Mouse (Mus musculus): ENCODE measurements around the gene A630076J17Rik. TPM values are rescaled to one million over a fixed set of nuclear protein-coding genes. Genes with fewer than 3 reads are reported as not detected.

A630076J17Rik gene
- polyA plus RNA-seq, 1 experiment from 2014 or later = not detected

DNA sequence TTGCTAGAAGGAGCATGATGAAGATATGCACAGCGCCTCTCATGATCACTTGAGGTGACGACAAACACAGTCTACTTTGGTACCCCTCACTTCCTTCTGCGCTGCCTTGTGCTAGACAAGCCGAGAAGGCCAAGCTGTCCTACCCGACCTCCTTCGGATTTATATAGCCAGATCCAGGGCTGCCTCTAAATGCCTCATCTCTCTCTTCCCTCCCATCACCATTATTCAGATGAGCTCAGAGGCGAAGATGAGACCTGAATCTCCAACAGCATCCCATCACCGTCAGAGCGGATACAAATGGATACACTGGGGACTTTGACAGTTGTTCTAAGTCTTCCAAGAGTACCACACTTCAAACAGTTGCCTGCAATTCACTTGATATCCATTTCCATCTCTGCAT, 9.2 kb downstream of the A630076J17Rik start, which contains the start of gene Prok1:
Gene Prok1, minus strand, starts transcription at position 101 of the 400 bp plus-strand sequence.
- H3K36me3 ChIP-seq (ENCODE audit: control insufficient read depth, insufficient read depth, low read length) = no peaks in the 10 kb centered on the region
- no peak within 1 kb of the TSS for H3K4me2 ChIP-seq (ENCODE audit: low read length)
- no peak for ATAC-seq
- no peaks in the 10 kb centered on the region; the same call in 1 of the 2 replicates for H3K27me3 ChIP-seq (replicated peaks; ENCODE audit: control insufficient read depth, insufficient read depth, low read length)
- whole genome bisulfite sequencing = 90% methylated on average over 9 of the region's 9 CpGs
- H3K9me3 ChIP-seq (ENCODE audit: control insufficient read depth, low read length) = no peaks in the 10 kb centered on the region
- H3K27ac ChIP-seq (ENCODE audit: low read depth, low read length) = no peak within 1 kb of the TSS
- no peak within 1 kb of the TSS for H3K9ac ChIP-seq (ENCODE audit: low read depth, low read length)
- peaks cover 5% of the 10 kb centered on the region for H3K4me1 ChIP-seq (ENCODE audit: control insufficient read depth, insufficient read depth, low read depth, low read length)
- H3K4me3 ChIP-seq (ENCODE audit: low read length) = no peak within 1 kb of the TSS

DNA sequence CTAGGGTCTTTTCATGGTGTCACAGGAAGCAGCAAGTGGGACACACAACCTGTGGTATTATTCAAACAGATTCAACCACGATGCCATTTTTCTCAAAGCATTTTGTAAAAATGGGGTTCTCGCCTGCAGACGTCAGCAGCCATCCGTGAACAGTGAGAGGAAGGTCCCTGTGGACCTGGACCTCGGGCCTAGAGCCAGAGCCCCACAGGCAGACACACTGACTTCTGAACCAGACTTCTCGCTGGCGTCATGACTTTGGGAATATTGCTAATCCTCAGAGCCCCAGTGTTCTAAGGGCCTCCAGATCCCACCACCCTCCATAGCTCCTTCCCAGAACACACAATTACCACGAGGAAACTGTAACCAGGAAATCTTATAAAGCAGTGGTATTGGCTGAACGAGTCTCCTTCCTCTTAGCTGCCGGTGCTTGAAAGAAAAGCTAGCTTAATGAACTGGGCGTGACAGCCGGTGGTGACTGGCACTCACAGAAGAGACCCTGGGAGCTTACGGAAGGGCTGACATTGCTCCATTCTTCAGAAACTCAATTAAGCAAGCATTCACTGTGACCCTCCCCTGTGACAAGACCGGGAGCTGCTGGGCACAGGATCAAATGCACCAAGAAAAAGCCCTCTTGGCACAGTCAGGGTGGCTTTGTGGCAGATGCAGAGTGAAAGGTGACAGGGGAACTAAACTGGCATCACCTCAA, 11.1 kb downstream of the A630076J17Rik start:
- Histone ChIP-seq H3K9ac (ENCODE audit: low read depth, low read length) (no peak overlapping the region), H3K27ac (ENCODE audit: low read depth, low read length) (no peak overlapping the region), H3K4me1 (ENCODE audit: control insufficient read depth, insufficient read depth, low read depth, low read length) (peaks cover 5% of the 10 kb centered on the region), H3K4me2 (ENCODE audit: low read length) (0 out of 2 replicates have a peak overlapping the region, but pooled peaks have one; percentile 20), H3K4me3 (ENCODE audit: low read length) (no peak overlapping the region), H3K27me3 (replicated peaks; ENCODE audit: control insufficient read depth, insufficient read depth, low read length) (no peaks in the 10 kb centered on the region; the same call in 1 of the 2 replicates), H3K9me3 (ENCODE audit: control insufficient read depth, low read length) (no peaks in the 10 kb centered on the region), H3K36me3 (ENCODE audit: control insufficient read depth, insufficient read depth, low read length) (no peaks in the 10 kb centered on the region)
- peak; percentile 78 for ATAC-seq
- WGBS = 20% methylated on average over 14 of the region's 14 CpGs

DNA sequence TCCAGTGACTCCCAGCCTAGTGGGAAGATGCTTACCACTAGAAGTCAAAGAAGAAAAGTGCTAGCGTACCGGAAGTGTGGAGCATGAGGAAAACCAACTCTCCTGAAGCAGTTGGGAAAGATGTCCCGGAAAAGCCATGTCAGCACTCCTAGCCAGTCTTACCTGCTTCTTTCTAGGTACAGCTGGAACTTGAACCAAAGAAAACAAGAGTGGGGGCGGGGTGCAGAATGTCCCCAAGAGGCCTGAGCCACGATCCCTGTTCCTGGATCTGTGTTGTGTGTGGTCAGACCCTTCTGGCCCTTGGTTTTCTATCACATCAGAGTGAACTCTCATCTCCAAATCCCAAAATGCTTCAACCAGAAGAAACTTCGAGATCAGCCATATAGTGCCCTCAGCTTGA, 16.5 kb downstream of the A630076J17Rik start:
- H3K4me1 ChIP-seq (ENCODE audit: control insufficient read depth, insufficient read depth, low read depth, low read length) = peaks cover 3% of the 10 kb centered on the region; the same call in 1 of the 2 replicates
- no peak for ATAC-seq
- H3K9ac ChIP-seq (ENCODE audit: low read depth, low read length) = no peak overlapping the region
- no peaks in the 10 kb centered on the region for H3K9me3 ChIP-seq (ENCODE audit: control insufficient read depth, low read length)
- WGBS = 80% methylated on average over 6 of the region's 6 CpGs
- H3K36me3 ChIP-seq (ENCODE audit: control insufficient read depth, insufficient read depth, low read length) = no peaks in the 10 kb centered on the region
- no peak overlapping the region for H3K4me3 ChIP-seq (ENCODE audit: low read length)
- H3K27me3 ChIP-seq (replicated peaks; ENCODE audit: control insufficient read depth, insufficient read depth, low read length) = no peaks in the 10 kb centered on the region; the same call in 1 of the 2 replicates
- no peak overlapping the region for H3K4me2 ChIP-seq (ENCODE audit: low read length)
- H3K27ac ChIP-seq (ENCODE audit: low read depth, low read length) = no peak overlapping the region

DNA sequence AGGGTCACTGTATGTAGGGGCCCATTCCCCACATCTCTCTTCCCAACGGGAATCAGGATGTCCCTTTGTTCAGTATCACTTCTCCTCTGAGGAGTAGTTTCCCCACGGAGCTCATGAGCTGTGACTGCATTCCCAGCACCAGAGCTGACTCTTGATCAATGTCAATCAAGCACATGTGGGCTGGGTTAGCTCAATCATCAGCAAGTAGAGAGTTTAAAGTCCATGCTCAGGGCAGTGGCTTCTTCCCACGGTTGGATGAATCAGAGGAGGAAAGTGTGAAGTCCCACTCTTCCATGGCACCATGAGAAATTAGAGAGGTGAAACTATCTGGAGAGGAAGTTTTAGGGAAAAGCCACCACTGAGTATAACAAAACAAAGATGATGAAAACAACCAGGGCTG, 18.6 kb downstream of the A630076J17Rik start:
- Histone ChIP-seq H3K9me3 (ENCODE audit: control insufficient read depth, low read length) (no peaks in the 10 kb centered on the region), H3K27me3 (replicated peaks; ENCODE audit: control insufficient read depth, insufficient read depth, low read length) (no peaks in the 10 kb centered on the region; the same call in 1 of the 2 replicates), H3K4me3 (ENCODE audit: low read length) (no peak overlapping the region), H3K36me3 (ENCODE audit: control insufficient read depth, insufficient read depth, low read length) (no peaks in the 10 kb centered on the region), H3K4me1 (ENCODE audit: control insufficient read depth, insufficient read depth, low read depth, low read length) (peaks cover 3% of the 10 kb centered on the region; the same call in 1 of the 2 replicates), H3K4me2 (ENCODE audit: low read length) (no peak overlapping the region), H3K27ac (ENCODE audit: low read depth, low read length) (no peak overlapping the region), H3K9ac (ENCODE audit: low read depth, low read length) (no peak overlapping the region)
- 65% methylated on average over 3 of the region's 3 CpGs for WGBS
- no peak for ATAC-seq

DNA sequence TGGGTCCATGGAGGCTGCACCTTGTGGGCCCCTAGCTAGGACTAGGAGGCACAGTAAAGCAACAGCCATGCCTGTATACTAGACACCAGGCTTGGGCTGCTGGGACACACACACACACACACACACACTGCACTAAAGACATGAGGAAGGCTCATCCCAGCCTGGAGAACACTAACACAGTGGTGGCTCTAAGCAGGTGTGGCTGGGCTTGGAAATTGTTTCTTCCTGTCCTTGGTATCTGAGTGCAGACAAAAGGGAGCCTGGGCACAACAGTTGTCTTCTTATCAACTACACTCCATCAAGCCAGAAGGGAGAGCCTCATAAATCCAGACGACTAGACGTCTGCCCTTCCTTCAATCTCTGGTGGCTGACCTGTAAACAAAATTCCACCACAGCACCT, 19.9 kb downstream of the A630076J17Rik start:
- H3K9me3 ChIP-seq (ENCODE audit: control insufficient read depth, low read length) = no peaks in the 10 kb centered on the region
- no peaks in the 10 kb centered on the region for H3K36me3 ChIP-seq (ENCODE audit: control insufficient read depth, insufficient read depth, low read length)
- H3K9ac ChIP-seq (ENCODE audit: low read depth, low read length) = no peak overlapping the region
- no peak overlapping the region for H3K4me2 ChIP-seq (ENCODE audit: low read length)
- H3K27me3 ChIP-seq (replicated peaks; ENCODE audit: control insufficient read depth, insufficient read depth, low read length) = no peaks in the 10 kb centered on the region
- H3K4me3 ChIP-seq (ENCODE audit: low read length) = no peak overlapping the region
- H3K27ac ChIP-seq (ENCODE audit: low read depth, low read length) = no peak overlapping the region
- peaks cover 3% of the 10 kb centered on the region; the same call in 1 of the 2 replicates for H3K4me1 ChIP-seq (ENCODE audit: control insufficient read depth, insufficient read depth, low read depth, low read length)
- 79% methylated on average over 2 of the region's 2 CpGs for WGBS
- no peak for ATAC-seq

DNA sequence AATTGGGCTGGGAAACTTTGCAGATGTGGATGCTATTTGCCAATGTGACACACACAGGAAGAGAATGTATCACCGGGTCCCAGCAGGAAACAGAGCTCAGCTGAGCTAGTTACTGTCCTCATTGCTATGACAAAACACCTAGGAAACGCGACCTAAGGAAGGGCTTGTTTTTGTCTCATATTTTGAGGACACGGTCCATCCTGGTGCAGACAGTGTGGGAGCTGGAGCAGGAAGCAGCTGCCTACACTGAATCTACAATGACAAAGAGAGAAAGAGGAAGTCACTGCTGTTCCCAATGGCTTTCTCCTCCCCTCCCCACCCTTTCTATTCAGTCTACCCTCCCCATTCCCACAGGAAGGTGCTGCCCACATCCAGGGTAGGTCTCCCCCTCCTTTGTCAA, 21.6 kb downstream of the A630076J17Rik start:
- H3K27me3 ChIP-seq (replicated peaks; ENCODE audit: control insufficient read depth, insufficient read depth, low read length) = no peaks in the 10 kb centered on the region
- H3K4me2 ChIP-seq (ENCODE audit: low read length) = no peak overlapping the region
- no peak overlapping the region for H3K27ac ChIP-seq (ENCODE audit: low read depth, low read length)
- ATAC-seq = no peak
- no peak overlapping the region for H3K9ac ChIP-seq (ENCODE audit: low read depth, low read length)
- WGBS = 77% methylated on average over 4 of the region's 4 CpGs
- H3K9me3 ChIP-seq (ENCODE audit: control insufficient read depth, low read length) = no peaks in the 10 kb centered on the region
- no peaks in the 10 kb centered on the region for H3K36me3 ChIP-seq (ENCODE audit: control insufficient read depth, insufficient read depth, low read length)
- peaks cover 3% of the 10 kb centered on the region; the same call in 1 of the 2 replicates for H3K4me1 ChIP-seq (ENCODE audit: control insufficient read depth, insufficient read depth, low read depth, low read length)
- no peak overlapping the region for H3K4me3 ChIP-seq (ENCODE audit: low read length)

DNA sequence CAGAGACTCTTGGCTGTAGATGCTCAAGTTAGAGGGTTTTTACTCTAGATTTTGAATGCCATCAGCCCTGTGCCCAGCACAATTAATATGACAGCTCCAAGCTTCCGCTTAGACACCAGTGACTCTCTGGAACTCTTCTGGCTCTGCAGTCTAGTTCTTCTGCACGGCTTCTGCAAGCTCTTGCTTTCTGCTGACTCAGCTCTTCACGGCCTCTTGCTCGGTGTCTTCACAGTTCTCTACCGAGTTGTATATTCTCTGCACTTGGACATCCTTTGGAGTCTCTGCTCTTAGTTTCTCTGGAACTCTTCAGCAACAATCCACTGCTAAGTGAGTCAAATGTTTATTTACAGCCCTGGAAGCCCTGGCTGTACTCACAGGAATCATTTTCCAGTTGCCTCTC, 23.5 kb downstream of the A630076J17Rik start:
- Histone ChIP-seq H3K27ac (ENCODE audit: low read depth, low read length) (no peak overlapping the region), H3K4me1 (ENCODE audit: control insufficient read depth, insufficient read depth, low read depth, low read length) (peaks cover 4% of the 10 kb centered on the region), H3K36me3 (ENCODE audit: control insufficient read depth, insufficient read depth, low read length) (no peaks in the 10 kb centered on the region), H3K4me3 (ENCODE audit: low read length) (no peak overlapping the region), H3K4me2 (ENCODE audit: low read length) (no peak overlapping the region), H3K9ac (ENCODE audit: low read depth, low read length) (no peak overlapping the region), H3K27me3 (replicated peaks; ENCODE audit: control insufficient read depth, insufficient read depth, low read length) (no peaks in the 10 kb centered on the region), H3K9me3 (ENCODE audit: control insufficient read depth, low read length) (no peaks in the 10 kb centered on the region)
- 79% methylated on average over 5 of the region's 5 CpGs for WGBS
- no peak for ATAC-seq

DNA sequence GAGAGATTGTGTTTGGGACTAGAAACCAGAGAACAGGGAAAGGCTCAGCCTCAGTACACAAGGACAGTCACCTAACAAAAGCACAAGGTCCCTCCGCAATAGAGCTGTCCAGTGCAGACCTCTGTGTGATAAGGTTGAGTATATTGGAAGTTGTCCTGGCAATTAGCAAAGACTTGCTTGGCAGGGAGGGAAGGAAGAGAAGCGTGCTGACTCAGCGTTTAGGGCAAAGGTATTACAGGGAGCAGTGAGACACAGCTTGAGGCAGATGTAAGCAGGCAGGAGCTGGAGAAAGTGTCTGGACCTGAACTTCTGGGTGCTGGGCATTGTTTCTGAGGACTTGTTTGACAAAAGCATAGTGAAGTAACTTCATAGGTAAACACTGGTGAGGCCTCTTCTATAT, 25.6 kb downstream of the A630076J17Rik start:
- H3K4me3 ChIP-seq (ENCODE audit: low read length) = no peak overlapping the region
- no peak overlapping the region for H3K4me2 ChIP-seq (ENCODE audit: low read length)
- ATAC-seq = 0 out of 2 replicates have a peak, but pooled peaks have one; percentile 19
- peaks cover 7% of the 10 kb centered on the region for H3K4me1 ChIP-seq (ENCODE audit: control insufficient read depth, insufficient read depth, low read depth, low read length)
- no peak overlapping the region for H3K27ac ChIP-seq (ENCODE audit: low read depth, low read length)
- no peaks in the 10 kb centered on the region for H3K36me3 ChIP-seq (ENCODE audit: control insufficient read depth, insufficient read depth, low read length)
- WGBS = 82% methylated on average over 3 of the region's 3 CpGs
- no peak overlapping the region for H3K9ac ChIP-seq (ENCODE audit: low read depth, low read length)
- H3K9me3 ChIP-seq (ENCODE audit: control insufficient read depth, low read length) = no peaks in the 10 kb centered on the region
- no peaks in the 10 kb centered on the region for H3K27me3 ChIP-seq (replicated peaks; ENCODE audit: control insufficient read depth, insufficient read depth, low read length)

DNA sequence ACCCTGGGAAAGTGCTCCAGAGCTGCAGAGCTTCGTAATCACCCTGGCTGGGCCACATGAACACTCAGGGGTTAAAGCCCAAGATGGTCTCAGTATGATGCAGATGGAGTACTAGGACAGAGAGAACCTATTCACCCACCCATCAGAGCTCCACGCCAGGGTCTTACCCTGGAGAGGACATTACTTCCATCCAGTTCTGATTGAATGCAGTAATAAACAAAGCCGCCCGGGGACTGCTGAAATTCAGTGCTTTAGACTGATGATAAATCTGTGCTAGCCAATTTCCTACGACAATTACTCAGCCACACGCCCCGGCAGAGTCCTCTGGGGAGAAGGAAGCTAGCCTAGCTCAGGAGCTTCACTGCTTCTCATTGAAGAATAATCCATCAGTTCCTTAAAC, 26.3 kb downstream of the A630076J17Rik start:
- Histone ChIP-seq H3K4me3 (ENCODE audit: low read length) (no peak overlapping the region), H3K27ac (ENCODE audit: low read depth, low read length) (no peak overlapping the region), H3K27me3 (replicated peaks; ENCODE audit: control insufficient read depth, insufficient read depth, low read length) (no peaks in the 10 kb centered on the region), H3K9ac (ENCODE audit: low read depth, low read length) (no peak overlapping the region), H3K36me3 (ENCODE audit: control insufficient read depth, insufficient read depth, low read length) (no peaks in the 10 kb centered on the region), H3K4me1 (ENCODE audit: control insufficient read depth, insufficient read depth, low read depth, low read length) (peaks cover 7% of the 10 kb centered on the region), H3K4me2 (ENCODE audit: low read length) (no peak overlapping the region), H3K9me3 (ENCODE audit: control insufficient read depth, low read length) (no peaks in the 10 kb centered on the region)
- WGBS = 40% methylated on average over 7 of the region's 7 CpGs
- peak; percentile 27; the same call in 1 of the 2 replicates for ATAC-seq

Data from hindbrain, embryonic 16.5 days (tissue).